In the genomic region with DNA sequence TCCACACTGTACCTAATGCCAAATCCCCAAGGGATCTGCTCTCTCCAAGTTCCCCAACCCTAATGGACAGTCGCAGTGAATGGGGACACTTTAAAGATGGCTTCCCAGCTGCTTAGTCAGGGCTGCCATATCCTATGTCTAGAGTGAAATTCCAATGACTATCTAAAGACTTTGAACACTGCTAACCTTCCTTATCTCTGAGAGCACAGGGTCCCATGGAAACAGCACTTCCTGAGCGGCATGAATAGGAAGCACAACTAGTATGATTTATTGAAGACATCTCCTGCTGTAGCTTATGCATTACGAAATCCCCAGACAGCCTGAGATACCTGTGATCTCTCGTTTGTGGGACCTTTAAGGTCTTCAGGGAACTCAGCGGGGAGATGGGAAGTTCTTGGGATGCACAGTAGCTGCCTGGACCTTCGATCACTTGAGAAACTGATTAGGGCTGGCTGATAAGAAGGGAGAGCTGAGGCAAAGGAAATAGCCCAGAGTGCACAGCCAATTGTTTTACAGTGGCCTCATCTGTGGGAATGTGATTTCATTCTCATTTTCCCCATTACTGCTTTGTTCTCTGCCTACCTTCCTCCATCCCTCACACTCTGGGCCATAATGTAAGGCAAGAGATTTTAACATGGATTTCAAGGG, we compare ENCODE assay signal across 20 mouse cellular contexts.
DNase-seq lines count a peak whose midpoint lies in the region; ATAC-seq and TF ChIP-seq lines count a peak whose summit lies in the region.
"Had no signal": no experiment of that assay in that cellular context is flagged by ENCODE, and none has a peak within 500 bp of the region (broad histone marks: within the 10 kb centered on the region; RNA-seq: fewer than 3 reads in every experiment).

No protein-coding gene starts in this region.

- no peak for TF ChIP-seq POLR2A in small intestine, adult 2 months (IDR thresholded peaks at IDR 0.05; ENCODE audit: low read depth, low read length)

- no peak for DNase-seq in heart, postnatal 0 days (ENCODE audit: low spot score)
- DNase-seq in heart, adult 11 months: no peak
- peak; percentile 31 for DNase-seq in kidney, adult 9 months
- no peak for DNase-seq in right cerebral cortex, postnatal 14 days
- DNase-seq in gastrocnemius, adult 18-20 months (ENCODE audit: low spot score): no peak
- DNase-seq: cerebellum, adult 9-10 months; gastrocnemius, postnatal 10 days; heart, postnatal 14 days; lung, adult 2 months; right cerebral cortex, postnatal 4 days; thymus, postnatal 4 days had no signal

- peaks cover 4% of the 10 kb centered on the region; the same call in 1 of the 2 replicates for H3K4me1 ChIP-seq in heart, postnatal 0 days (ENCODE audit: control insufficient read depth, insufficient read depth)
- H3K4me1 ChIP-seq in megakaryocyte, embryonic 14.5 days: peaks cover 14% of the 10 kb centered on the region
- peaks cover 5% of the 10 kb centered on the region; the same call in 1 of the 2 replicates for H3K4me1 ChIP-seq in small intestine, adult 2 months (ENCODE audit: control insufficient read depth, insufficient read depth, insufficient read length, low read length)
- H3K4me1 ChIP-seq: embryonic facial prominence, embryonic 13.5 days; hindbrain, embryonic 15.5 days; limb, embryonic 15.5 days; neural tube, embryonic 15.5 days had no signal

- no peak overlapping the region for H3K4me3 ChIP-seq in heart, postnatal 0 days (ENCODE audit: low read depth, low read length)
- H3K4me3 ChIP-seq in megakaryocyte, embryonic 14.5 days (replicated peaks): peak overlapping the region; percentile 10
- H3K4me3 ChIP-seq in small intestine, adult 2 months (ENCODE audit: low read depth, low read length): no peak overlapping the region
- H3K4me3 ChIP-seq: embryonic facial prominence, embryonic 13.5 days; hindbrain, embryonic 15.5 days; limb, embryonic 15.5 days; midbrain, embryonic 12.5 days; myocyte; neural tube, embryonic 15.5 days had no signal

- H3K4me2 ChIP-seq in heart, postnatal 0 days (ENCODE audit: low read depth, low read length): no peak overlapping the region
- H3K4me2 ChIP-seq: embryonic facial prominence, embryonic 13.5 days; hindbrain, embryonic 15.5 days; limb, embryonic 15.5 days; midbrain, embryonic 12.5 days; neural tube, embryonic 15.5 days had no signal

- no peak for TF ChIP-seq CTCF in heart, postnatal 0 days (IDR thresholded peaks at IDR 0.05; ENCODE audit: low read depth)
- TF ChIP-seq CTCF in small intestine, adult 2 months (IDR thresholded peaks at IDR 0.05; ENCODE audit: extremely low read depth, insufficient read length, insufficient replicate concordance, low read depth, low read length): no peak

- H3K27ac ChIP-seq in heart, postnatal 0 days (ENCODE audit: low read depth): 0 out of 2 replicates have a peak overlapping the region, but pooled peaks have one; percentile 30
- peak overlapping the region; percentile 64 for H3K27ac ChIP-seq in small intestine, adult 2 months (ENCODE audit: insufficient read depth, low read depth, low read length)
- H3K27ac ChIP-seq: embryonic facial prominence, embryonic 13.5 days; hindbrain, embryonic 15.5 days; limb, embryonic 15.5 days; midbrain, embryonic 12.5 days; neural tube, embryonic 15.5 days had no signal

- H3K36me3 ChIP-seq in heart, postnatal 0 days (replicated peaks; ENCODE audit: control insufficient read depth, insufficient read depth, low read length): no peaks in the 10 kb centered on the region
- no peaks in the 10 kb centered on the region for H3K36me3 ChIP-seq in megakaryocyte, embryonic 14.5 days (replicated peaks; ENCODE audit: low read length)
- no peaks in the 10 kb centered on the region for H3K36me3 ChIP-seq in small intestine, adult 2 months (ENCODE audit: control insufficient read depth, insufficient read depth, low read length)
- H3K36me3 ChIP-seq: embryonic facial prominence, embryonic 13.5 days; hindbrain, embryonic 15.5 days; limb, embryonic 15.5 days; midbrain, embryonic 12.5 days; neural tube, embryonic 15.5 days had no signal

- H3K9me3 ChIP-seq in heart, postnatal 0 days (replicated peaks; ENCODE audit: control insufficient read depth, low read length): no peaks in the 10 kb centered on the region
- H3K9me3 ChIP-seq in megakaryocyte, embryonic 14.5 days: peaks cover 2% of the 10 kb centered on the region; the same call in 1 of the 2 replicates
- H3K9me3 ChIP-seq: embryonic facial prominence, embryonic 13.5 days; hindbrain, embryonic 15.5 days; limb, embryonic 15.5 days; midbrain, embryonic 12.5 days; neural tube, embryonic 15.5 days had no signal

- no peak for ATAC-seq in heart, postnatal 0 days (ENCODE audit: insufficient read depth, low read depth)
- no peak for ATAC-seq in megakaryocyte, adult 5-6 weeks (ENCODE audit: poor library complexity, severe bottlenecking)

- no peaks in the 10 kb centered on the region for H3K27me3 ChIP-seq in heart, postnatal 0 days (ENCODE audit: control insufficient read depth, insufficient read depth, low read length)
- H3K27me3 ChIP-seq in megakaryocyte, embryonic 14.5 days (replicated peaks): no peaks in the 10 kb centered on the region
- H3K27me3 ChIP-seq in small intestine, adult 2 months (ENCODE audit: control insufficient read depth, insufficient read depth, low read length): no peaks in the 10 kb centered on the region; the same call in 1 of the 2 replicates
- H3K27me3 ChIP-seq: embryonic facial prominence, embryonic 13.5 days; hindbrain, embryonic 15.5 days; limb, embryonic 15.5 days; midbrain, embryonic 12.5 days; neural tube, embryonic 15.5 days had no signal

- 28% methylated on average over 6 of the region's 6 CpGs for WGBS in heart, postnatal 0 days
- WGBS in small intestine, adult 2 months: 19% methylated on average over 6 of the region's 6 CpGs

- H3K9ac ChIP-seq in heart, postnatal 0 days (replicated peaks; ENCODE audit: low read depth, low read length): no peak overlapping the region
- H3K9ac ChIP-seq: embryonic facial prominence, embryonic 13.5 days; hindbrain, embryonic 15.5 days; limb, embryonic 15.5 days; midbrain, embryonic 12.5 days; neural tube, embryonic 15.5 days had no signal

- TF ChIP-seq EP300 in heart, postnatal 0 days (IDR thresholded peaks at IDR 0.05; ENCODE audit: low read depth): no peak
